Mouse (Mus musculus) activated CD4-positive, CD25-positive, alpha-beta regulatory T cell, adult 4 months (primary cell): ENCODE data around the gene Lgals7. TPM values are rescaled to one million over a fixed set of nuclear protein-coding genes. Genes with fewer than 3 reads are reported as not detected.

Source experiments
- ATAC-seq: one replicate; pipeline ENCODE4 v1.8.0; 2017
- polyA plus RNA-seq, 2 experiments: library from polyadenylated mRNA; unstranded; fragments of 100-300 nt; shearing (Covaris generic); gene quantifications; one replicate each; pipeline ENCODE4 v1.2.1; 2017

Lgals7 gene
- 1 to 10 TPM; 2.5 to 2.8 TPM for polyA plus RNA-seq

DNA sequence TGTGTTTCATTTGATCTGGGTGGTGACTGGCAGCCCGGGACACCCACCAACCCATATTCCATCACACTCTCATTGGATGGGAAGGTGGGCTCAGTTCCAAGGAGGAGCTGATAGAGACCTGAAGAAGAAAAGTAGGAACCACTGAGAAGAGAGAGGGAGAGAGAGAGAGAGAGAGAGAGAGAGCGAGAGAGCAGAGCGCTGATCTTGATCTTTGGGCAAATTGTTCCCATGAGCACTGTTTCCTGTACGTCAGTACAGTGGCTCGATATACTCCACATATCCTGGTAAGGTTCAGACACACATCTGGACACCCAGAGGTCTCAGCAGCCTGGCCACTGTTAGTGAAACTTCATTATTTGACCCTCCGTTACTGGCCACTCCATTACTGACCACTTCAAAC lies at the start of gene Lgals7:
TSS of gene Lgals7 (plus strand) at position 314 of the 400 bp plus-strand sequence.
- no peak for ATAC-seq

DNA sequence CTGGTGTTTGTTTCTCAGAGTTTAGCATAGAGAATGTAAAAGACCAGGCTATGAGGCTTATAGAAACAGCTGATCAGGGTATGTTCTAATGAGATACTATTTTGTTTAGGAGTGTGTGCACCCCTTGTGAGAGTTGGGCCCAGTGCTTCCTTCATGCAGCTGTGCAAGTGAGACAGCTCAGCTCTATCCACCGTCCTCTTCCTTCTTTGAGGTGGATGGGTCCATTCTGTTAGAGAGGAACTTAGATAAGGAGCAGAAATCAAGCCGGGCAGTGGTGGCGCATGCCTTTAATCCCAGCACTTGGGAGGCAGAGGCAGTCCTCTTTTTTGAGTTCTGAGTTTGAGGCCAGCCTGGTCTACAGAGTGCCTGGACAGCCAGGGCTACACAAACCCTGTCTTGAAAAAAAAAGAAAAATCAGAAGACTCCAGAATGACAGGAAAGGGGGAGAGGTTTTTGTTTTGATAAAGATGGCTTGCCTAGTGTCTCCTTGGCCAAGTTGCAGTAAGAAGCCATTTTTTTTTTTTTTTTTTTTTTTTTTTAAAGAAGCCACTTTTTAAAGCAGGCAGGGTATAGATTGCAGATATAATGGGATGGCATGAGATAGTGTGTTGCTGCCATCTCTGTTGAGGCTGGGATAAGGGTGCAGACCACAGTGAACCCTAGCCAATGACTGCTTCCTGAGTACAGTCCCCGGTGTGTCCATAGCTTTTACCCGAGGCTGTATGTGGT lies 49.2 kb upstream of the Lgals7 start:
- ATAC-seq: no peak

DNA sequence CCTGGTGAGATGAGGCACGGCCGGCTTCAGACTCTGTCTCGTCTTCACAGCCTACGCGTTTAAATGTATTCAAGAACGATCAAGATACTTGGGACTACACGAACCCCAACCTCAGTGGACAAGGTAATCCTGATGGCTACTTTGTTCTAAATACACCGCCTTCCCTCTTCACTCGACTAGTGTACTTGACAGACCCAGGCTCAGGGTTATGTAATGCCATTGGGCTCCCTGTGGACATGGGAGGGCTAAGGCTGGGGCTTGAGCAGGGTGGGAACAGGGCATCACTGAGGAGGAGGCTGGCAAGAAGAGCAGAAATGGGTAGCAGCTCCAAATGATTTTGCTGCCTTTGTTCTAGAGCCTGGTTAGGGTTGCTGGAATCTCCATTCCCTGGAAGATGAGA lies 48.4 kb upstream of the Lgals7 start:
- ATAC-seq: no peak

DNA sequence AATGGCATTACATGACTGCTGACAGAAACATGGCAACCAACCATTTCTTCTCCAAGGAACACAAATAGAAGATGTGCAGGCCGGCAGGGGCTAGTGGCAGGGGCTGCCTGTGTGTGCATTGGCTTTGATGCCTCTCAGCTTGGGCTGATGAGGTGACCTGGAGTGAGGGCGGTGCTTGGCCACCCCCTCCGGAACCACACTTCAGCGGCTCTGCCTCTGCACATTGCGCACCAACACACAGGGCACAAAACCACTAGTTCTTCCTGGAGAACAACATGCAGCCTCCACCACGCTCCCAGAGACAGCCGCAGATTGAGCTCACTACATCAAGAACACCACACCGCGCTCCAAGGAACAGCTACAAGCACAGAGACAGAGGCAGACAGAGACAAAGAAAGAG lies 47.5 kb upstream of the Lgals7 start:
- no peak for ATAC-seq

DNA sequence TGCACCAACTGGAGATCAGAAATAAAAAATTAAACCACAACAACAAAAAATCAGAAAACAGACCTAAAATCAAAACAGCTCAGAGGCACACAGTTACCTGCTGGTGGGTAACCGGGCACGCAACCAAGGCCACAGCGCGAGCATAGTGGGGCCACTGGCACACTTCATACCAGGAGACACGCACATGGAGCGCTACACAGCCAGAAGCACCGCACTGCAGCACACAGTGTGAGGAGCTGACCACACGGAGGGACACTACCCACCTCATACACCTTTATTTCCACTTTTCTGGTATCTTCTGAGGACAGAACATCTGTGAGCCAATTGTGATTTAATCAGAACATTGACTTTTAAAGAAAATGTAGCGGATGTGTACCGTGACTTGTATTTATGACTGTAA lies 46.7 kb upstream of the Lgals7 start:
- no peak for ATAC-seq

DNA sequence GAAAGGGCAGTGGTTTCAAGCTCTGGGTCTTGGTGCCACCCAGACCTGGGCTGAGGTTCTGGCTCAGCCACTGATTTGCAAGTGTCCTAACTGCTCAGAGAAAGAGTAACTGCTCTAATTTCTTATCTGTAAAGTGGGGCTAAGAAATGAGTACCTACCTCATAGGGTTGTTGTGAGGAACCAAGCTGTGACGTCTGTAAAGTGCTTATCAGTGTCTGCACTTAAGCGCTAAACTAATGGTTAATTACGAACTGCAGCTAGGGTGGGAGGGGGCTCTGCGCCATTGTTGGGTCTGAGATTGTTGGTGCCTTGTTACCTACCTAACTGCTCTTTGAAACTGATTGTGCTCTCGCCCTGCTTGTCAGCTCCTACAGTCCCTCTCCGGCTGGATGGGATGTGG lies 46.1 kb upstream of the Lgals7 start:
- ATAC-seq: no peak

DNA sequence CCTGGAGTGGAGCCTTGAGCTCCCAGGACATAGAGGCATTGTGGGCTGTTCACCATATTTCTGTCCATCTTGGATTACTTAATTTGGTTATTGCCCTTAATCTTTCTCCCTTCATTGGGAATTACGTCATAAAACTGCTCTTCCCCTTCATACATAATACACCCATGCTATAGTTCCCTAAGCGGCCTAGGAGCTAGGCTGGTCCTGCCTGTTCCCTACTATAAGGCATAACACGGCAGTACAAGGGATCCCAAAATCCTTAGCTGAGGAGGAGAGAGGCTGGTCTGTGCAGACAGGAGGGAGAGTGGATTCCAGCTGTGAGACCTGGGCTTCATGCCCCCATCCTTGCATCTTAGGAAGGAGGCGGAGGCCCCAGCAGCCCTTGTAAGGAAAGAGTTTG lies 45.7 kb upstream of the Lgals7 start:
- ATAC-seq: no peak

DNA sequence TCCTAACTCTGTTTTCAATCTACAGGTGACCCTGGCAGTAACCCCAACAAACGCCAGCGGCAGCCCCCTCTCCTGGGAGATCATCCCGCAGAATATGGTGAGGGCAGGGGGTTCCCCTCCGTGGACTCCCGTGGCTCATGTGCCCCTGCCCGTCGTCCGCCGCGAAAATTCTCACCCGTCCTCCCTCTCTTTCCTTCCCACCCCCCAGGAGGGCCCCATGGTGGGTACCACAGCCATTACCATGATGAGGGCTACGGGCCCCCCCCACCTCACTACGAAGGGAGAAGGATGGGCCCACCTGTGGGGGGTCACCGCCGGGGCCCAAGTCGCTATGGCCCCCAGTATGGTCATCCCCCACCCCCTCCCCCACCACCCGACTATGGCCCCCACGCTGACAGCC lies 45.2 kb upstream of the Lgals7 start:
- no peak for ATAC-seq

DNA sequence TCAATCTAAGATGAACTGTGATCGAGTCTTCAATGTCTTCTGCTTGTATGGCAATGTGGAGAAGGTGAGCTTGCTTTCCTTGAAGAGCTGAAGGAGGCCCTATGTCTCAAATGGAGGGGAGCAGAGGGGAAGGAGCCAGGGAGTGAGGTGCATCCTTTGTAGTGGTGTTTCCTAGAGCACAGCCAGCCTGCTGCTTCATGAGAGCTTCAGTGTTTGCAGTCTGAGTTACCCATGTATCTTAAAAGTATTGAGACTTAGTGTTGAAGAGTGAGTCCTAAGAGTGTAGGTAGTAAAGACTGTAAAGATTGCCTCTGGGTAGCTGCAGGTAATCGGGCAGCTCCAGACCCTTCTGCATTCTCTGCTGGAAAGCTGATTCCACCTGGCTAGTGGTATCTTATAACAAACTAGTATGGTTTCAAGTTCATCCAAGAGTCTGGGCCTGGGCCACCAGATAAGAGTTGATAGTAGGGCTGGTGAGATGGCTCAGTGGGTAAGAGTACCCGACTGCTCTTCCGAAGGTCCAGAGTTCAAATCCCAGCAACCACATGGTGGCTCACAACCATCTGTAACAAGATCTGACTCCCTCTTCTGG lies 44.7 kb upstream of the Lgals7 start:
- ATAC-seq: no peak

DNA sequence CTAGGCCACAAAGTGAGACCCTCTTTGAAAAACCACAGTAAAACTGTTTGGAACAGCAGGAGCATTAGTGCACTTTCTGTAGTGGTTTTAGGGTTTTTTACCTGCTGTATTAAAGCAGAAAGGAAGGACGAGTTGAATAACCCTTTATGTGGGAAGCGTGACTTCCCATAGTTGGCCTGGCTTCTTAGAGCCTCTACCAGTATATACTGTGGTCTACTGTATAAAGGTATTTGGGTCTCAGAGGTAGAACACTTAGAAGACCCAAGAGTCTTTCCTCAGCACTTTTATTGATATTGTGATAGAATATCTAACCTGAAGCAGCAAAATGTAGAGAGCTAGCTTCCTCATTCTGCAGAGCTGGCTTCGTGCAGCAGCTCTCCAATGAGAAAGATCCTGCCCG lies 44.1 kb upstream of the Lgals7 start:
- ATAC-seq: no peak

DNA sequence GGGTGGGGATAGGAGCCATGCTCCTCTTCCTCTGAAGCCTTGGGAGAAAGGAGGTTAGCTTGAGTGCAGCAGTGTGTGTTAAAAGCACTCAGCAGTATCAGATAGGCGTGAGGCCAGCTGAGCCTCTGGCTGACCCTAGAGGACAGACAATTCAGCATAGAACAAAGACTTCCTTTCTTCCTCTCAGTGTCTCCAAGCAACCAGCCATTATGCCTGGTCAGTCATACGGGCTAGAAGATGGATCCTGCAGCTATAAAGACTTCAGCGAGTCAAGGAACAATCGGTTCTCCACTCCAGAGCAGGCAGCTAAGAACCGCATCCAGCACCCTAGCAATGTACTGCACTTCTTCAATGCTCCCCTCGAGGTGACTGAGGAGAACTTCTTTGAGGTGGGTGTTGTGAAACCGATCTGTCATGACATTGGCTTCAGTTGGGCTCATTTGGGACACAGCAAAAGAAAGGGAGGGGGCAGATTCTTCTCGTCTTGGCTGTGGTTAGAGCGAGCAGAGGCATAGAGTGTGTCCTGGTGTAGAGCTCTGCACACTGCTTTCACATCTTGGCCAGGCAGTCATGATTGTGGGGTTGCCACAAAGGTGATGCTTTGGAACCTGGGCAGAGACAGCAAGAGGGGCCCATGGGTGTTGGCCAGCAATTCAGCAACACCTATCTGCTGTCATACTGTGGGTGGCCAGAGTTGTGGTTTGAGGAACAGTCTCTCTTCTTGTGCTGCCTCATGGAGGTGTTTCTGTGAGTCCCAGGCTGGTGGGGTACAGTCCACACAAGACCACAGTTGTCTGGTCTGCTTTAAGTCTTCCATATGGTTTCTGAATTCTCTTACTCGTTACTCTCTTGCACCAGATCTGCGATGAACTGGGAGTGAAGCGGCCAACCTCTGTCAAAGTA lies 43.0 kb upstream of the Lgals7 start:
- no peak for ATAC-seq

DNA sequence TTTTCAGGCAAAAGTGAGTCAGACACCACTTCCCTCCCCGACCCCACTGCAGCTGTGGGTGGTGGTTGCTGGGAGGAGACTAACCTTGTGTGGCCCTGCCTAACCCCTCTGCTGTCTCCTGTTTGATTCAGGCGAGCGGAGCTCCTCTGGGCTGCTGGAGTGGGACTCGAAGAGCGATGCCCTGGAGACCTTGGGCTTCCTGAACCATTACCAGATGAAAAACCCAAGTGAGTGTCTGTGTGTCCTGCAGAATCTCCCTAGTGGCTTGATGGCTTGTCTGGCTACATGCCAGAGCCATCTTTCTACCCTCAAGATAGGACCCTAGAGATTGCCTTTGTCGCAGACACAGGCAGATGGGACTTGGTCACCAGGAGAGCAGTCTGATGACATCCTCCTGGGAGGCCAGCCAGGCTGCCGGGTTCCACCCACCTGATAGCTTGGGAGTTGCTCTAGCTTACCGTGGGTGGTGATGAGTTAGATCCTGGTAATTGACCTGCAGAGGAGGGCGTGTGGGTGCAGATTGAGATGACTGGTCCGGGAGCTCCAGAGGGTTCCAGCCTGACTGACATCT lies 42.3 kb upstream of the Lgals7 start:
- peak; percentile 42 for ATAC-seq

DNA sequence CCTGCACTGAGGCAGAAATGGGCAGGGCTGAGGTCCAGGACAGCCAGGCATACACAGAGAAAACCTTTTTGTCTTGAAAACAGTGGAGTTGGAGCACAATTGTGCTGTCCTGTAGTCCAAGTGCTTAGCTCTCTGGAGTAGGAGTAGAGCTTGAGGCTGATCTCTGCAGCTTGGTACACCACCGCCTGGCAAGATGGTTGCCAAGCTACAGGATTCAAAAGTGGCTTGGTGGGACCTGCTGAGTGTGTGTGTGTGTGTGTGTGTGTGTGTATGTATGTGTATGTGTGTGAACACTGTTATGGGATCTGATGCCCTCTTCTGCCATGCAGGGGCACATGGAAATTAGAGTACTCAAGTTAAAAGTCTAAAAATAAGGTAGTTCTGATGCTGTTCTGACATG lies 41.1 kb upstream of the Lgals7 start:
- no peak for ATAC-seq

DNA sequence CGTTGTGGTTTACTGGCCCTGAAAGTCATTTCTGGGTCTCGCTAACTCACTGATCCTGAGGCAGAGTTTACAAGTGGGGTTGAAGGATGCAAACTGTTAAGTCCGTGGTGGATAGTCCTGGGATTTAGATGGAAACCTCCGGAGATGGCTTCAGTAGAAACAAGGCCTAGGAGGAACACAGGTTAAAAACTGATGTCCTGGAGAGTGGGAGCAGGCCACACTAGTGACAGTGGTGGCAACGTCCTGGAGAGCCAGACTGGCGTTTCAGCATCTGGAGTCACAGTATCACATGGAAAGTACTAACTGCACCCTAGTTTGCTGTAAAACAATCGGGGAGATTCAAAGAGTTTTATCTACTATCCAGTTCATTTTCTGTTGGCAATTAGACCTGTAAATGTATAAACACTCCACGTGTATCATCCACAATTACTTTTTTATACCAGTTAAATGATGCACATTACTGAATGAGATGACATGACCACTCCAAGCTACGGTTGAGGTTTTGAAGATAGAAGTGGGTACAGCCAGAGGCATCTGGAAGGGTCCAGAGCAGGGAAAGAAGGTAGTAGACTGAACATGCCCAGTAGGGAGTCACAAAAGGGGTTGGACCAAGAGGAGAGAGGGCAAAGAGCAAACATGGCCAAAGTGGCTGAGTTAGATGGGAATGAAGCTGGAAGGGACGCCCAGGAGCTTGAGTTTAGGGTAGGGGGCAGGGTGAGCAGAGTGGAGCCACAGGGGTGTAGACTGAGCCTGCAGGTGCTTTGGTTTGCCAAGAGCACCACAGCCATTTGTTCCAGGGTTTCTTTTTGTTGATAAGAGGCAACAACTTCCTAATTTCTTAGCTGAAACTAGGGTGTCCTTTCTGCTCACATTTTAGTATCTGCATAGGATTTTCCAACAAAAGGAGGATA lies 40.4 kb upstream of the Lgals7 start:
- ATAC-seq: no peak

DNA sequence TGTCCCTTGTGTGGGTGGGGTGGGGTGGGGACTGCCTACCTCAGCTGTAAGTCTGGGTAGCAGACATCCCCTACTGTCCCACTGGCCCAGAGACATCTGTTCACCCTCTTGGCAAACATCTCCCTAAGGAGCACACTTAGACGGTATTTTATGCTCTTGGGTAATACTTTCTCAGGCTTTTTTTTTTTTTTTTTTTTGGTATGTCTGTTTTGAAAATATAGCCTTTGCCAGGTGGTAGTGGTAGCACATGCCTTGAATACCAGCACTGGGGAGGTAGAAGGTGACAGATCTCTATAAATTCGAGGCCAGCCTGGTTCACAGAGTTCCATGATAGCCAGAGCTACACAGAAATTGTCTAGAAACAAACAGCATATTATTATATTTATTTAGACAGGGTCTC lies 39.7 kb upstream of the Lgals7 start:
- no peak for ATAC-seq

DNA sequence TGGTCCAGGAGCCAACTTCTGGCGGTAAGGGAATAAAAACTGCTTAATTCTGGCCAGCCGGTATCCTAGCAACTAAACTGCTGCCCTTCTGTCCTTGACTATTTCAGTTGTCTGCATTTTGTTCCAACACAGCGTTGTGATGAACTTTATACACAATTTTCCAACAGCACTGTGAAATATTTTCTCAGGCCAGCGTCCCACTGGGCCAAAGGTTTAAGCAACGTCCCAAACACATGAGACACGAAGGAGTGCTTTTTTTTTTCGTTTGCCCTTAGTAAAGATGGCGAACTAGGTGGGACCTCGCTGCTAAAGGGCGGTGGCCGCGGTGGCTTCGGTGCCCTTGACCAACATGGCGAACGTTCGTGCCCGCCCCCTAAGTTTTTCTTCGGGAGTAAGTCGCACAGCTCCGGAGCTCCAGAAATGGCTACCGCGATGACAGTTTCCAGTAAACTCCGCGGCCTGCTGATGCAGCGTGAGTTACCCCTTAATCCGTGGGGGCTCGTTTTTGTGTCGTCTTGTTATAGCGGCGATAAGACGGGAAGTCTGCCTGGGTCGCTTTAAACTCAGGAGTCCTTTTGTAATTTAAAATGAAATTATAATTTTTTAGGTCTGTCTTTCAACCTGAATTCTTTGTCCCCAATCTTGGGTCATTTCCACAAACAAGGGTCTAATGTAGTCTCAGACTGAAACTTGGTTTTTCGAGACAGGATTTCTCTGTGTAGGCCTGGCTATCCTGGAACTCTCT lies 38.5 kb upstream of the Lgals7 start, which contains the start of gene Ech1:
TSS of gene Ech1 (plus strand) at position 277 of the 745 bp plus-strand sequence.
- peak; percentile 73 for ATAC-seq

DNA sequence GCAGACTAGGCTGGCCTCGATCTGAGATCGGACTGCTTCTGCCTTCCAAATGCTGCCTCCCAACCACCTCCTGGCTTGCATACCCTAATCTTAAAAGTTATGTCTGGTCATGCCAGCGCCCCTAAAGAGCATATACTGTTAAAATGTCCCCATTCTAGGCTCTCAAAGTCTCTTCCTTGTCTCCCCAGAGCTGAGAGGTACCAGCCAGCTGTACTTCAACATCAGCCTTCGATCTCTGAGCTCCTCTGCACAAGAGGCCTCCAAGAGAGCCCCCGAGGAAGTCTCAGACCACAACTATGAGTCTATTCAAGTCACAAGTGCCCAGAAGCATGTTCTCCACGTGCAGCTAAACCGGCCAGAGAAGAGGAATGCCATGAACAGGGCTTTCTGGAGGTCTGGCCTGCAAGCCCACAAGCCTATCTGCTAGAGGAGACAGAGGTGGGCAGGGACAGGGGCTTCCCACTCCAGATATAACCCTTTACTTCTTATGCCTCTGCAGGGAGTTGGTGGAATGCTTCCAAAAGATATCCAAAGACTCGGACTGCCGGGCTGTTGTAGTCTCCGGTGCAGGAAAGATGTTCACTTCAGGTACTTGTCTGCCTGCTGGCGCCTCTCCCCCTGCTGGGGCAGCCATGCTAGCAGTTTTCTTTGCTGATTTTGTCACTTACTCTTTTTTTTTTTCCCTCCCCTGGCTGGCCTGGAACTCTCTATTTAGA lies 37.8 kb upstream of the Lgals7 start:
- ATAC-seq: peak; percentile 16

DNA sequence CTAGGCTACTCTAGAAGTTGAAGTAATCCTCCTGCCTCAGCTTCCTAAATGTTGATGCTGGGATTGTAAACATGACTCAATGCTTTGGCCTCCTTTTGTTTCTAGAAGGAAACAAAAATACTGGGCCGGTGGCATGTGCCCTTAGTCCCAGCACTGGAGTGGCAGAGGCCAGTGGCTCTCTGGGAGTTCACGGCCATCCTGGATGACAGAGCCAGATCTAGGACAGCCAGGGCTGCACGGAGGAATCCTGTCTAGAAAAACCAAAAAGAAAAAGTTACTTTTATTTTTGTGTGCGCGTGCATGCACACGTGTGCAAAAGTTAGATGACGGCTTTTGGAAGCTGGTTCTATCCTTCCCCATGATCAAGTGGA lies 37.3 kb upstream of the Lgals7 start:
- no peak for ATAC-seq

DNA sequence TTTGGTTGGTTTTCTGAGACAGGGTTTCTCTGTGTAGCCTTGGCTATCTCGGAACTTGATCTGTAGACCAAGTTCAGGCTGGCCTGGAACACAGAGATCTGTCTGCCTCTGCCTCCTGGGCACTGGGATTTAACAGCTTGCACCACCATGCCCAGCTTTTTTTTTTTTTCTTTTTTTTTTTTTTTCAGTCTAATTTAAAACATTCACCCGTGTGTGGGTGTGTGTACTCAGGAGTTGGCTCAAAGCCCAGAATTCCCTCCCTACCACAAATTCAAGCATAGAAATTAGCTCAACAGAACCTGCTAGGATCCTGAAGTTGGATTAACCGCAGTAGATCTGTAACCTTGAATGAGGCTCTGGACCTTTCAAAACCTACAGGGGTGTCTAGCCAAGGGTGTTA lies 36.3 kb upstream of the Lgals7 start:
- ATAC-seq: no peak

DNA sequence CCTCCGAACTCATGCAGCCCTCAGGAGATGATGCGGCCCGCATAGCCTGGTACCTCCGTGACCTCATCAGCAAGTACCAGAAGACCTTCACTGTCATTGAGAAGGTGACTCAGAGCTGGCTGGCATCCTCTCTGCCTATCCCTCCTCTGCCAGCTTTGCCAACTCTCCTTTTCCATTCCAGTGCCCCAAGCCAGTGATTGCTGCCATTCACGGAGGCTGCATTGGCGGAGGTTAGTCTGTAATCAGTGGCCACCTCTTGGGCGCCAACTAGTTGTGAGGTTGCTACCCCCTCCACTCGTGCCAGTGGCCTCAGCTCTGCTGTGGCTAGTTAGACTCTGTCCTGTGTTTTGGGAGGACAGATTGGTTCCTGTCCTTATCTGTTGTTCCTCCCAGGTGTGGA lies 33.8 kb upstream of the Lgals7 start:
- ATAC-seq: no peak

DNA sequence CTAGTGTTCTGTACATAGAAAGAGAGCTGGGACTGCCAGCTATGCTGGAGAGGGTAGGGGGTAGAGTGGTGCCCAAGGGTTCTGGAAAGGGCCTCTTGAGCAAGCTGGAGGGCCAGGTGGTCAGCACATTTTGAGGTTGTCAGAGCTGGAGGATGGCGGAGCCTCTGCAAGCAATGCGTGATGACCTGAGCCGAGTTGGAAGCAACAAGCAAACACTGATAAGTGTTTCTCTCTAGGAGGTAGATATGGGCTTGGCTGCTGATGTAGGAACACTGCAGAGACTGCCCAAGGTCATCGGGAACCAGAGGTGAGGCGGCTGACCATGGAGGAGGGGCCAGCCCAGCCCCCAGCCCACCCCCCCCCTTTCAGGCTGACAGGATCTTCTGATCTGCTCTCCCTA lies 32.7 kb upstream of the Lgals7 start:
- no peak for ATAC-seq
